Mouse (Mus musculus) C2C12 (cell line): ENCODE data around the gene Tmem62.

ENCODE experiments used
- CEBPB ChIP-seq: IDR thresholded peaks from one replicate; pipeline ENCODE4 v1.6.1; 2011; ENCODE audit warnings: low read depth, mild to moderate bottlenecking, control low read depth, moderate library complexity
- CTCF ChIP-seq: IDR thresholded peaks from one replicate; pipeline ENCODE4 v1.5.1; 2011; ENCODE audit not compliant: control insufficient read depth, insufficient read depth, insufficient read length
- MAX ChIP-seq: IDR thresholded peaks from one replicate; pipeline ENCODE4 v1.6.1; 2011; ENCODE audit warnings: mild to moderate bottlenecking, control low read depth

DNA sequence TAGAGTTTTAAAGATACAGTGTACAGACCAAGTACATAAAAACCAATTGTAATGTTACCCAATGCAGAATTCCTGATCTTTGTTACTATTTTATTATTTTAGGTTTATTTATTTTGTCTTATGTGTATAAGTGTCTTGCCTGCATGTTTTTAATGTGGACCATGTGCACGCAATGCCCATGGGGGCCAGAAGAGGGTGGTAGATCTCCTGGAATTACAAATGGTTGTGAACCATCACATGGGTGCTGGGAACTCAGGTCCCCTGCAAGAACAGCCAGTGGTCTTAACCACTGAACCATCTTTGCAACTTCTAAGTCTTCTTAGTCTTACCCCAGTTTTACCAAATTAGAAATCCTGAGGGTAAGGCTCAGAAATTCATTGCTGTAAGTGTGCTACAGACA is 8.4 kb downstream of the Tmem62 start:
- no peak for TF ChIP-seq CTCF
- no peak for TF ChIP-seq MAX
- TF ChIP-seq CEBPB = no peak
